Mouse (Mus musculus) kidney, adult 2 months (tissue): ENCODE data around the gene Gipr.

Experiments
- CTCF ChIP-seq: fragments of 200-500 bp; conservative IDR thresholded peaks from 2 replicates; pipeline ENCODE4 v1.5.1; 2011; ENCODE audit warnings: low read depth, mild to moderate bottlenecking, control low read depth, low read length, moderate library complexity, mixed read lengths; ENCODE audit not compliant: insufficient read depth, insufficient read length
- POLR2A ChIP-seq: fragments of 200-500 bp; IDR thresholded peaks from one replicate; pipeline ENCODE4 v1.6.1; 2011; ENCODE audit warnings: low read depth, low read length, control low read depth

DNA sequence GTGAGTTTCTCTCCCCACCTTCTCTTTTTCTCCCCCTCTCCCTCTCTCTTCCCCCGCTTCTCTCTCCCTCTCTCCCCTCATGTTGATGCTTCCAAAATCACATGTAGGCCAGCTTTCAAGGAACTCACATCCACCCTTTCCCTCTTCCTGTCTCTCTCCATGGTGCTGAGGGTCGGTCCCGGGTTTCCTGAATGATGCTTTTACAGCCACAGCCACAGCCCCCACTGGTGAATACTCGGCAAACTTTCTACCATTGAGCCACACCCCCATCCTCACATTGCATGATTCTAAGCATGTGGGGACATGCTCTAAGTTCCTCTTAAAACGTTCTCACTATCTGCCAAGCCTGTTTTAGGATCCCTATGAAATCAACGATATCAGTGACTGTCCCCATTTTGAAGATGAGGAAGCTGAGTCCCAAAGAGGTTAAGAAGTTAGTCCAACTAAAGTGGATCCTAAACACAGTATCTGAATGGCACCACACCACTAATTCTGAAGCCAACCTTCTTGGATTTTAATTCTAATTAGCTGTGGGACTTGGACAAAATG, 18.4 kb downstream of the Gipr start:
- TF ChIP-seq POLR2A (no peak), CTCF (no peak)
